Mouse (Mus musculus): ENCODE data around the gene 5730455P16Rik.
"Not testable (repeated sequence)": the region's sequence is repeated elsewhere in the genome, so short reads cannot be mapped to it uniquely, and the experiment has no call there.

5730455P16Rik gene

GRCm38 (mm10) chr11:80377712-80378451, at the start of gene 5730455P16Rik:
TSS of gene 5730455P16Rik (minus strand) at chr11:80378034.
- peak; percentile 90 for DNase-seq (ENCODE audit: low read depth, low spot score)

DNA sequence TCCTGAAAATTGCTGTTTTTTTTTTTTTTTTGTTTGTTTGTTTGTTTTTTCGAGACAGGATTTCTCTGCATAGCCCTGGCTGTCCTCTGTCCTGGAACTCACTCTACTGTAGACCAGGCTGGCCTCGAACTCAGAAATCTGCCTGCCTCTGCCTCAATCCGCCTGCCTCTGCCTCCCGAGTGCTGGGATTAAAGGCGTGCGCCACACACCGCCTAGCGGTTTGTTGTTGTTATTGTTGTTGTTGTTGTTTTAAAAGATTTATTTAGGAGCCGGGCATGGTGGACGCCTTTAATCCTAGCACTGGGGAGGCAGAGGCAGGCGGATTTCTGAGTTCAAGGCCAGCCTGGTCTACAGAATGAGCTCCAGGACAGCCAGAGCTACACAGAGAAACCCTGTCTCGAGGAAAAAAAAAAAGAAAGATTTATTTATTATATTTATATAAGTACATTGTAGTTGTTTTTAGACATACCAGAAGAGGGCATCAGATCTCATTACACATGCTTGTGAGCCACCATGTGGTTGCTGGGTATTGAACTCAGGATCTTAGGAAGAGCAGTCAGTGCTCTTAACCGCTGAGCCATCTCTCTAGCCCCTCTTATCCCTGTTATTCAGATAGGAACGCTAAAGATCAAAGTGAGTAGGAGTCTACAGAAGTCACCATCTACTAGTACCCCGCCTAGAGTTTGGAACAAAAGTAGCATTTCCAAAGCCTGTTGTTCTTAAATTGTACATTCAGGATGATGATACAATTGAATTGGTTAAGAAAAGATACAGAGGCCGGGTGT, 48.4 kb upstream of the 5730455P16Rik start:
- DNase-seq (ENCODE audit: low read depth, low spot score): peak; percentile 78

- DNase-seq (ENCODE audit: low read depth, low spot score): peak; percentile 58
Measured at GRCm38 (mm10) chr11:80425247-80425778, 47.5 kb upstream of the 5730455P16Rik start.

- no peak for DNase-seq (ENCODE audit: low read depth, low spot score)
Measured at GRCm38 (mm10) chr11:80424691-80425090, 46.9 kb upstream of the 5730455P16Rik start.

- DNase-seq (ENCODE audit: low read depth, low spot score): no peak
Measured at GRCm38 (mm10) chr11:80421421-80422047, 43.7 kb upstream of the 5730455P16Rik start.

- DNase-seq (ENCODE audit: low read depth, low spot score): no peak
Measured at GRCm38 (mm10) chr11:80420202-80420984, 42.6 kb upstream of the 5730455P16Rik start.

GRCm38 (mm10) chr11:80419743-80420142, 41.9 kb upstream of the 5730455P16Rik start:
- no peak for DNase-seq (ENCODE audit: low read depth, low spot score)

DNA sequence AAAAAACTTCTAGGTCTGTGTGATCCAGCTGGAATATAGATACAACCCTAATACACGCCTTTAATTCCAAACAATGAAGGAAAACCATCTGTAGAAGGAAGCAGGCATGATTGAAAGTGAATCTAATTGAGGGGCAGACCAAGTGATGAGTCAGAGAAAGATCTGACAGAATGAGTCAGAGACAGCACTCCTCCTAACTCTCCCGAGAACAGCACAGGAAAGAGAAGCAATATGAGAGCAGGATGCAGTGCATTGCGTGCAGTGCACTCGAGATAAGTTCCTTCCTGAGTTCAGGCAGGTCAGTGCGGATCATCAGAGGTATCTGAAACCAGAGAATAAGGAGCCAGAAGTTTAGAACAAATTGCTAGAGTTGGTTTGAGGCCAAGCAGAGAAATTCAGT, 39.3 kb upstream of the 5730455P16Rik start:
- no peak for DNase-seq (ENCODE audit: low read depth, low spot score)

- no peak for DNase-seq (ENCODE audit: low read depth, low spot score)
Measured at GRCm38 (mm10) chr11:80410377-80410776, 32.5 kb upstream of the 5730455P16Rik start.

DNA sequence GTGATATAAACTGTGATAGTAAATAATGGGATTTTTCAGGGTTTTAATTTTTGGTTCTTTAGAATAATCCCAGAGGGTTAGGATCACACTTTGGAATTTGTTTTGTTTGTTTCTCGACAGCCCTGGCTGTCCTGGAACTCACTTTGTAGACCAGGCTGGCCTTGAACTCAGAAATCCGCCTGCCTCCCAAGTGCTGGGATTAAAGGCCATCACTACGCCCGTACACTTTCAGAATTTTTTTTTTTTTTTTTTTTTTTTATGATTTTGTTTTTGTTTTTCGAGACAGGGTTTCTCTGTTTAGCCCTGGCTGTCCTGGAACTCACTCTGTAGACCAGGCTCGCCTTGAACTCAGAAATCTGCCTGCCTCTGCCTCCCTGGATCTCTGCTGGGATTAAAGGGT, 30.0 kb upstream of the 5730455P16Rik start:
- not testable (repeated sequence) for DNase-seq (ENCODE audit: low read depth, low spot score)

DNA sequence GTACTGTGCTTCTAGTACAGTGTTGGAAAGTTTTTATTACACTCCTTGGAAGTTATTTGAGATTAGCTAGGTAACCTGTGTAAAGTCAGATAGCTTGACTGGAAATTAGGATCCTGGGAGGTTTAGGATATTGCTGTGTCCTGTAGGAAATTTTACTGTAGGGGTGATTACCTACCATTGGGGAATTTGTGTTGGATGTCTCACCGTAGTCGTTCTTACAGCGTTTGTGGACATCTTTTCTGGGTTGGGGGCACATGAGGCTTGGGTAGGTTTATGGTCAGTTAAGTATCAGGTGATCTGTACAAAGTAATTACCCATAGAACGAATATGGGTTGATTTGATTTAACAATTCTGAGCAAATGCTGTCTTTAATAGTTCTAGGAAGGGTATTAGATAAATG, 18.8 kb upstream of the 5730455P16Rik start:
- DNase-seq (ENCODE audit: low read depth, low spot score): no peak

DNA sequence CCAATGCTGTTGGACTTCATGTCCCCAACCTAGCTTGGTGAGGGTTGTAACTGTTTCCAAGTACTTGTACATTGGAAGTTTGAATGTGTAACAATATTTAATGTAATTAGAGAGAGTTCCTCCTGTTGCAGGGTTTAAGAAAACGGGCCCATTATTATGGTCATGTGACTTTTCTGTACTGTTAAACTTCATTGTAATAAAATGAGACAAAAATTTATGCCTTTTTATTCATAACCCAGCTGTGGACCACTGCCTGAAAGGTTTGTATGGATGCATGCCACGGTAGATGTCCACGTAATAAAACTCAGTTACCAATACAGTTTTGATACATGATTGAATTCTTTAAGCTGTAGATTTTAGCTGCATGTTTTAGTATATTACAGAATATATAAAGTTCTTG, 18.1 kb upstream of the 5730455P16Rik start:
- no peak for DNase-seq (ENCODE audit: low read depth, low spot score)

- DNase-seq (ENCODE audit: low read depth, low spot score): no peak
Measured at GRCm38 (mm10) chr11:80391407-80392120, 13.7 kb upstream of the 5730455P16Rik start.

DNA sequence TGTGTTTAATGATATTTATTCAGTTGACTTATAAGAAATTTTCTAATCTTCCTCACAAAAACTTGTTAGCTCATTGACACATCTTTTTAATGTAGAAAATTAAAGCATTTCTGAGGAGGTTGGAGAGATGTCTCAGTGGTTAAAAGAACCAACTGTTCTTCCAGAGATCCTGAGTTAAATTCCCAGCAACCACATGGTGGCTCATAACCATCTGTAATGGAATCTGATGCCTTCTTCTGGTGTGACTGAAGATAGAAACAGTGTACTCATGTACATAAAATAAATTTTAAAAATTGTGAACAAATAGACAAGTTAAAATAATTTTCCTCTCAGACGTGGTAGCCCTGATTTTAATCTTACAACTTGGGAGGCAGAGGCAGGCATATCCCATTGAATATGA, 12.1 kb upstream of the 5730455P16Rik start:
- no peak for DNase-seq (ENCODE audit: low read depth, low spot score)

DNA sequence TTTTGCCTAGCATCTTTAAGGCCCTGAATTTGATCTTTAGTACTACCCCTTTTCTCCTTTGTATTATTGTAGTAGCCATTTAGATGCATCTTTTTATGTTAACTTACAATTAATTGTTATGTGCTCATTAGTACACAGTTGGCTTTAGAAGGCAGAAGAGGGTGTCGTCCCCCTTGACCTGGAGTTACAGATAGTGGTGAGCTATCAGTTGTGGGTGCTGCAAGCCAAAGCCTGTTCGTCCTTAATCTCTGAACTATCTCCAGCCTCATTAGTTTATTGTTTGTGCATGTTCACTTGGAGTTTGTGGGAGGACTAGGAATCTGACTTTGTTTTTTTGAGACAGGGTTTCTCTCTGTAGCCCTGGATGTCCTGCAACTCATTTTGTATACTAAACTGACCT, 9.0 kb upstream of the 5730455P16Rik start:
- DNase-seq (ENCODE audit: low read depth, low spot score): no peak

GRCm38 (mm10) chr11:80385055-80385454, 7.2 kb upstream of the 5730455P16Rik start:
- DNase-seq (ENCODE audit: low read depth, low spot score): no peak

DNA sequence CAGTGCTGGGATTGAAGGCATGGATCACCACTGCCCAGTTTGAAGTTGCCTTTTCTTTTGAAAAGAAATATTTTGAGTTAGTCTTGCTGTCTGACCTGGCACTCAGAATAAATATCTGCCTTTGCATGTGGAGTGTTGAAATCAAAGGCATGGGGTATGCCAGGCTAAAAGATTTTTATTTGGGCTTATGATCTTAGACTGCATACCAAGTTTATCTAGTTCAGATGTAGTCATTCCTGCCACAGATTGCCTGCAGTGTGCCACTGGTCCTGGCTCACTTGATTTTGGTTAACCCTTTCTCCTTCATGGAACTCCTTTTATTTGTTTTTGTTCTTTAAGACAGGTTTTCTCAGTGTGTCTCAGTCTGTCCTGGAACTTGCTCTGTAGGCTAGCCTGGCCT, 6.6 kb upstream of the 5730455P16Rik start:
- DNase-seq (ENCODE audit: low read depth, low spot score): no peak

DNA sequence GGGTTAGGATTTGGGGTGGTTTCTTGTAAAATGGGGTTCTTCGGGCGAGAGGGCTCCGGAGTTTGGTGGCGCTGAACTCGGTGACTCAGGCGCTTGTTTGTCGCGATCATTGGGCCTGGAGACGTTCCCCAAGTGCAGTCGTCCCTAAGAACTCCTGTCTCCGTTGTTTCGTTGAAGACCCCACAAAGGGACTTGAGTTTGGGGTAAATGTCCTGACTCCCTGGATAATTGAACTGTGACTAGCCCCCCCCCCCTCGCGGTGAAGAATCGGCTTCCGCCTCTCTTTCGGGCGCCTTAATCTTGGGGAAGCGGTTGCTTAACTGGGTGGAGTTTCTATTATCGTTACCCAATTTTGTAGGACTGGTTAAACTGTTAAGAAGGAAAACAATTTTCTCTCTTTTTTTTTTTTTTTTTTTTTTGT, 5.8 kb upstream of the 5730455P16Rik start:
- DNase-seq (ENCODE audit: low read depth, low spot score): peak; percentile 38

DNA sequence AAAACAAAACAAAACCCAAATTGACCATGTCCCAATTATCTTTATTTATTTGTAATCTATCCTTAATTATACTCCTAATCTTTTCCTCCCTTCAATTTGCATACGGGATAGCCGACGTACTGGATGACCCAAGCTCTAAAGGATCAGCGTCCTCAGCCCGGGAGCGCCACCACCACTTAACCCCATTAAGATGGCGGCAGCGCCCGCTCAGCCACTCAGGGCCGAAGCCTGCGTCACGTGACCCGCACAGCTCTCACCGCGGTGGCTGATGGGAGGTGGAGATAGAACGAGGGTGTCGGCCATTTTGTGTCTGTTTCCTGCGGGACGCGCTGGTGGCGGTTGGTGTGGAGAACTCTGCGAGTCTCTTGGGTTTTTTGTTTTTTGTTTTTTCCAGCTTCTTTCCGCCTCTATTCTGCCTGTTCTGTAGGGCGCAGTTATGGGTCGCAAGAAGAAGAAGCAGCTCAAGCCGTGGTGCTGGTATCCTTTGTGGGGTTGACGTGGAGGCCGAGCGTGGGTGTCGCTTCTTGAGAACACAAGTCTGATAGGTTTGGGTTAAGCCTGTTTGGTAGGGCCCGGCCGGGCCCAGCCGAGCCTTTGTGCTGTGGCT, 5.3 kb upstream of the 5730455P16Rik start, which contains the start of gene Zfp207:
Zfp207 (plus strand) TSS at position 261 of the 607 bp plus-strand sequence.
- peak; percentile 98 for DNase-seq (ENCODE audit: low read depth, low spot score)

DNA sequence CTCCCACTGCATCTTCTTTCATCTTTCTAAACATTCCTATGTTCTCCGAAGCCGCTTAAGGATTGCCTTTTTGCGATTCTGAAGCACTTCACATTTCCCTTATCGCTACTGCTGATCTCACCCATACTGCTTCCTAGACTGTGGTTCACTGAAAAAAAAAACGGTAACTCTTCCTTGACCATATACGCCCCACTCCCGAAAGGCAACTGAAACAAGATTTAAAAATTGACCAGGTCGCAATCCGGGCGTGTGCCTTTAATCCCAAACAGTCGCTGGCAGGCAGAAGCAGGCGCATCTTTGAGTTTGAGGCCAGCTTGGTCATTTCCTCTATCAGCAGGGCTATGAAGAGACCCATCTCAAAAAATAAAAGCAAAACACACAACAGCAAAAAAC, 4.8 kb upstream of the 5730455P16Rik start:
- DNase-seq (ENCODE audit: low read depth, low spot score): peak; percentile 24

Measured in ES-CJ7 (cell line).